Mouse (Mus musculus) lung, postnatal 0 days (tissue): ENCODE results near the gene Olfr843. TPM values are rescaled to one million over a fixed set of nuclear protein-coding genes. Genes with fewer than 3 reads are reported as not detected.

ENCODE experiments used
- ATAC-seq: fragments of 200-750 bp; cut with Nextera tagmentation; 2 replicates; pipeline ENCODE4 v1.8.0; 2017; ENCODE audit warnings: moderate library complexity
- DNase-seq: peaks from one replicate; pipeline ENCODE4 v3.0.0-alpha.2; 2016; ENCODE audit warnings: low spot score
- H3K27ac ChIP-seq: fragments of 300-500 bp; sonication (generic); 2 replicates; pipeline ENCODE4 v1.5.1; 2014; ENCODE audit warnings: antibody characterized with exemption, mild to moderate bottlenecking, low read length, mixed read lengths
- H3K27me3 ChIP-seq: fragments of 300-500 bp; sonication (generic); replicated peaks from 2 replicates; pipeline ENCODE4 v1.6.1; 2014; ENCODE audit warnings: low read length, mixed read lengths; ENCODE audit not compliant: insufficient read depth
- H3K36me3 ChIP-seq: fragments of 300-500 bp; sonication (generic); 2 replicates; pipeline ENCODE4 v1.6.1; 2014; ENCODE audit warnings: low read length, mixed read lengths; ENCODE audit not compliant: insufficient read depth
- H3K4me1 ChIP-seq: fragments of 300-500 bp; sonication (generic); 2 replicates; pipeline ENCODE4 v1.6.1; 2014; ENCODE audit warnings: antibody characterized with exemption, low read depth, low read length, mixed read lengths; ENCODE audit not compliant: insufficient read depth
- H3K4me2 ChIP-seq: fragments of 300-500 bp; sonication (generic); replicated peaks from 2 replicates; pipeline ENCODE4 v1.6.1; 2014; ENCODE audit warnings: low read depth, mild to moderate bottlenecking, low read length, moderate library complexity, mixed read lengths
- H3K4me3 ChIP-seq: fragments of 300-500 bp; sonication (generic); 2 replicates; pipeline ENCODE4 v1.5.1; 2014; ENCODE audit warnings: low read depth, low read length
- H3K9ac ChIP-seq: fragments of 300-500 bp; sonication (generic); replicated peaks from 2 replicates; pipeline ENCODE4 v1.6.1; 2014; ENCODE audit warnings: low read depth, mild to moderate bottlenecking
- H3K9me3 ChIP-seq: fragments of 300-500 bp; sonication (generic); 2 replicates; pipeline ENCODE4 v1.6.1; 2016; ENCODE audit warnings: low read length, mixed read lengths
- CTCF ChIP-seq: IDR thresholded peaks from 2 replicates; pipeline ENCODE4 v1.5.1; 2016; ENCODE audit warnings: antibody characterized with exemption, mild to moderate bottlenecking
- EP300 ChIP-seq: IDR thresholded peaks from 2 replicates; pipeline ENCODE4 v1.6.1; 2016; ENCODE audit warnings: antibody characterized with exemption, mild to moderate bottlenecking, control low read depth
- WGBS: fragments of 180-500 bp; shearing (Covaris S2); extraction: QIAGEN DNeasy Blood & Tissue Kit; methylation state at CpG from one replicate; pipeline ENCODE4 v1.1.7; 2014; 5-methylcytosine and 5-hydroxymethylcytosine counted together
- polyA plus RNA-seq: library from polyadenylated mRNA; unstranded; fragments of >200 nt; fragmentation: Nextera tagmentation; extraction: Ambion mirVana; gene quantifications from 2 replicates; pipeline ENCODE4 v1.2.1, GENCODE M21; 2015

Gene Olfr843
- not detected in 2 replicates for polyA plus RNA-seq

DNA sequence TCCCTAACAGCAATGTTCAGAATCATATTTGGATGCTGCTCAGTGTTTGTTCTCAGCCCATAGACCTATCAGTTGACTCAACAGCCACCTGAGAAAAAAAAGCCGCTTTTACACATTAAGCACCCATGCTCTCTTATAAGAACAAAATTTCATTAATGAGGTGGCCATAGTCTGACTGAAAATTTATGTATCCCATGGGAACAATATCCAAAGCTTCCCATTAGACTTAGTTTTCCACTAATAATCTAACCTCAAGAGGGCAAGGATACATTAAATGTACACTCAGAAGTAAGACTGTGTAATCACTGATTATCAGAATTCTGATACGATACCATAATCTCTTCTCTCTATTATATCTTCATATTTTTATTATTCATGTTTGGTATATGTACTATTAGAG, at the start of gene Olfr843:
Gene Olfr843 (minus strand): TSS at position 101 of the 400 bp plus-strand sequence.
- Histone ChIP-seq H3K36me3 (no peaks in the 10 kb centered on the region), H3K4me1 (no peaks in the 10 kb centered on the region), H3K9me3 (no peaks in the 10 kb centered on the region), H3K27me3 (no peaks in the 10 kb centered on the region), H3K4me3 (no peak within 1 kb of the TSS), H3K4me2 (no peak within 1 kb of the TSS), H3K9ac (no peak within 1 kb of the TSS), H3K27ac (no peak within 1 kb of the TSS)
- WGBS: 76% methylated on average over 2 of the region's 2 CpGs
- TF ChIP-seq EP300 (no peak), CTCF (no peak)
- DNase-seq (no peak), ATAC-seq (no peak)

Other genes starting within 250 kb of the Olfr843 start
- not detected in 2 replicates for gene Olfr835, start 219.3 kb downstream of the Olfr843 start, polyA plus RNA-seq
- gene Olfr836, start 131.6 kb downstream of the Olfr843 start, polyA plus RNA-seq: not detected in 2 replicates
- gene Olfr837, start 115.7 kb downstream of the Olfr843 start, polyA plus RNA-seq: not detected in 2 replicates
- not detected in 2 replicates for gene Olfr839-ps1, start 74.7 kb downstream of the Olfr843 start, polyA plus RNA-seq
- not detected in 2 replicates for gene Olfr844, start 64.4 kb upstream of the Olfr843 start, polyA plus RNA-seq
- not detected in 2 replicates for gene Olfr845, start 84.5 kb upstream of the Olfr843 start, polyA plus RNA-seq
- gene Olfr846, start 112.0 kb upstream of the Olfr843 start, polyA plus RNA-seq: not detected in 2 replicates
- gene Olfr847, start 126.7 kb upstream of the Olfr843 start, polyA plus RNA-seq: not detected in 2 replicates
- not detected in 2 replicates for gene Olfr849, start 188.3 kb upstream of the Olfr843 start, polyA plus RNA-seq
- not detected in 2 replicates for gene Olfr850, start 226.3 kb upstream of the Olfr843 start, polyA plus RNA-seq
- not detected in 2 replicates for gene Olfr851, start 241.3 kb upstream of the Olfr843 start, polyA plus RNA-seq